In genomic region chr3:94650409-94650808, GRCm38 (mm10) we compare ENCODE assay signal across 17 mouse cellular contexts. TPM values are rescaled to one million over a fixed set of nuclear protein-coding genes. Genes with fewer than 3 reads are reported as not detected.
DNase-seq lines count a peak whose midpoint lies in the region; ATAC-seq lines count a peak whose summit lies in the region.
"Had no signal": no experiment of that assay in that cellular context is flagged by ENCODE, and none has a peak within 500 bp of the region (broad histone marks: within the 10 kb centered on the region; RNA-seq: fewer than 3 reads in every experiment).

No protein-coding gene starts in this region.

- no peaks in the 10 kb centered on the region for H3K27me3 ChIP-seq in liver, embryonic 12.5 days (replicated peaks)
- H3K27me3 ChIP-seq: CH12.LX, Patski had no signal

- H3K4me3 ChIP-seq in liver, embryonic 12.5 days = no peak overlapping the region
- H3K4me3 ChIP-seq: erythroblast, embryonic 14.5 days had no signal

- H3K9ac ChIP-seq in liver, embryonic 12.5 days = no peak overlapping the region

- peaks cover 39% of the 10 kb centered on the region for H3K4me1 ChIP-seq in liver, embryonic 12.5 days

- peak overlapping the region; percentile 22; the same call in 1 of the 2 replicates for H3K27ac ChIP-seq in liver, embryonic 12.5 days

- H3K4me2 ChIP-seq in liver, embryonic 12.5 days = no peak overlapping the region

- DNase-seq in liver = no peak
- peak; percentile 30 for DNase-seq in fibroblast of lung, adult 2 months (ENCODE audit: low read depth)
- DNase-seq in kidney, postnatal 36 days = peak; percentile 23 to 44
- DNase-seq in lung, postnatal 4 days = peak; percentile 60 to 85
- DNase-seq in retina, embryonic 14.5 days (ENCODE audit: low spot score) = no peak
- DNase-seq in layer of hippocampus, postnatal 14 days (ENCODE audit: low spot score in 2 of 2) = no peak
- DNase-seq: adrenal gland, adult 2 months; heart, postnatal 36 days; thymus, postnatal 4 days had no signal

- 75% methylated on average over 7 of the region's 7 CpGs for WGBS in liver, embryonic 12.5 days (ENCODE audit: insufficient replicate concordance)

- H3K36me3 ChIP-seq in liver, embryonic 12.5 days = no peaks in the 10 kb centered on the region

- no peaks in the 10 kb centered on the region for H3K9me3 ChIP-seq in liver, embryonic 12.5 days (replicated peaks)

- no peak for ATAC-seq in liver, embryonic 12.5 days

RNA-seq across cellular contexts. Expression of gene Gm10972, which starts 7.5 kb away (rescaled TPM):
- polyA plus RNA-seq in liver, embryonic 12.5 days (2016; fragmentation: Nextera tagmentation; extraction: Ambion mirVana) = not detected in 2 replicates
- total RNA-seq in layer of hippocampus, postnatal 14 days (2021) = not detected
- total RNA-seq: adrenal gland, adult 2 months; CH12.LX; heart, postnatal 36 days; layer of hippocampus, postnatal 10 days; megakaryocyte-erythroid progenitor cell, adult 5-6 weeks had no signal
- polyA plus RNA-seq: adrenal gland, adult 2 months; erythroblast, embryonic 14.5 days; limb, embryonic 14.5 days; Patski; stomach, embryonic 14.5 days had no signal

RNA-seq across cellular contexts. Expression of gene Tuft1, which starts 8.3 kb away (rescaled TPM):
- polyA plus RNA-seq in liver, embryonic 12.5 days (2016; fragmentation: Nextera tagmentation; extraction: Ambion mirVana) = 5.4 and 7.5 TPM in 2 replicates
- total RNA-seq in layer of hippocampus, postnatal 14 days (2021) = 1 to 10 TPM; 2.1 to 2.8 TPM

RNA-seq across cellular contexts. Expression of gene Selenbp2, which starts 42.9 kb away (rescaled TPM):
- 3.0 and 3.3 TPM in 2 replicates for polyA plus RNA-seq in liver, embryonic 12.5 days (2016; fragmentation: Nextera tagmentation; extraction: Ambion mirVana)
- total RNA-seq in layer of hippocampus, postnatal 14 days (2021) = 1 to 10 TPM in 1 of 2 experiments, not detected in 1; 1.8 TPM
- total RNA-seq: CH12.LX; layer of hippocampus, postnatal 10 days had no signal

Comparison
In these comparisons a context has a peak if more than half of its experiments do, and no peak if none do; other contexts are left out.
1. DNase-seq: peak in fibroblast of lung, adult 2 months (single experiment), kidney, postnatal 36 days (2 of 2) and lung, postnatal 4 days (2 of 2); none in liver (single experiment), retina, embryonic 14.5 days (single experiment) and layer of hippocampus, postnatal 14 days (0 of 2).